Mouse (Mus musculus) pancreas, adult 10 weeks (tissue): ENCODE results near the gene Meis3. TPM values are rescaled to one million over a fixed set of nuclear protein-coding genes. Genes with fewer than 3 reads are reported as not detected.

Experiments
- polyA plus RNA-seq: library from polyadenylated mRNA; stranded (reverse); fragments of 350-450 nt; fragmentation: Illumina TruSeq; extraction: RNeasy Lipid Tissue Mini Kit (QIAGEN cat#74804); gene quantifications from one replicate; pipeline ENCODE4 v1.2.3, GENCODE M21; 2015; ENCODE audit warnings: low read depth, low replicate concordance; ENCODE audit not compliant: insufficient read depth

The Meis3 gene
- 13.5 TPM for polyA plus RNA-seq

GRCm38 (mm10) chr7:16174597-16175541 is at the start of gene Meis3:
TSS of gene Meis3 (plus strand) at chr7:16175090.

GRCm38 (mm10) chr7:16129421-16129845 is 45.5 kb upstream of the Meis3 start, which contains the start of gene Slc8a2:
TSS of gene Slc8a2 (plus strand) at chr7:16129826.

GRCm38 (mm10) chr7:16221582-16222272 is 46.8 kb downstream of the Meis3 start, which contains the start of gene Dhx34:
TSS of gene Dhx34 (minus strand) at chr7:16222037.

Other genes starting within 250 kb of the Meis3 start
- gene Nop53, start 229.0 kb upstream of the Meis3 start, polyA plus RNA-seq: 36.2 TPM
- 20.4 TPM for gene Ehd2, start 207.5 kb upstream of the Meis3 start, polyA plus RNA-seq
- 4.8 TPM for gene Bicra, start 127.2 kb upstream of the Meis3 start, polyA plus RNA-seq
- not detected for gene Zfp541, start 113.3 kb upstream of the Meis3 start, polyA plus RNA-seq
- 57.5 TPM for gene Napa, start 76.6 kb upstream of the Meis3 start, polyA plus RNA-seq
- 8.0 TPM for gene Kptn, start 55.2 kb upstream of the Meis3 start, polyA plus RNA-seq
- 0.15 TPM for gene Slc8a2, start 45.3 kb upstream of the Meis3 start, polyA plus RNA-seq
- gene Dhx34, start 46.9 kb downstream of the Meis3 start, polyA plus RNA-seq: 40.3 TPM
- gene C5ar2, start 69.1 kb downstream of the Meis3 start, polyA plus RNA-seq: 0.31 TPM
- 2.8 TPM for gene C5ar1, start 84.5 kb downstream of the Meis3 start, polyA plus RNA-seq
- 6.4 TPM for gene Inafm1, start 98.5 kb downstream of the Meis3 start, polyA plus RNA-seq
- gene Ccdc9, start 111.7 kb downstream of the Meis3 start, polyA plus RNA-seq: 24.6 TPM
- 7.1 TPM for gene Bbc3, start 133.3 kb downstream of the Meis3 start, polyA plus RNA-seq
- gene Sae1, start 212.7 kb downstream of the Meis3 start, polyA plus RNA-seq: 10.5 TPM
- 10.2 TPM for gene Zc3h4, start 225.8 kb downstream of the Meis3 start, polyA plus RNA-seq